Comparison of ENCODE assay signal across 9 mouse cellular contexts in the genomic region with DNA sequence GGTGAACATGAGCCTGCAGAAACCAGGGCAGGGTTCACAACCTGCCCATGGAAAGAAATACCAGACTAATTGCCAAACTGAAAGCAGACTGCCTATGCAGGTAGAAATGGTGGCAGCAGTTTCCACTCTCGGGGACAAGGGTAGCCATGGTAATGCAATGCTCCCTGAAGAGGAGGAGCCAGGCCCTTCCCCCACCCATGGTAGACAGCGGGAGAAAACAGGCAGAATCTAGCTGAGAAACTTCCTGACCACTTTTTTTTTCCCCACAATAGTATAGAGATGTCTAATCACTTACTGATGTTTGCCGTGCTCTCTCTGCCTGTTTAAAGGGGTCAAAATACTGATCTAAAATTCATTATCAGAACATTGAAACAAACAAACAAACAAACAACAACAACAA. TPM values are rescaled to one million over a fixed set of nuclear protein-coding genes. Genes with fewer than 3 reads are reported as not detected.
DNase-seq lines count a peak whose midpoint lies in the region; ATAC-seq and TF ChIP-seq lines count a peak whose summit lies in the region.
"Had no signal": no experiment of that assay in that cellular context is flagged by ENCODE, and none has a peak within 500 bp of the region (broad histone marks: within the 10 kb centered on the region; RNA-seq: fewer than 3 reads in every experiment).

No protein-coding gene starts in this region.

- ATAC-seq in common myeloid progenitor, adult 5-6 weeks (replicated peaks; ENCODE audit: low read depth, poor library complexity, severe bottlenecking): peak; percentile 51; the same call in 1 of the 2 replicates

- TF ChIP-seq CTCF in layer of hippocampus, adult 2 months (conservative IDR thresholded peaks at IDR 0.05): no peak

- H3K27ac ChIP-seq in layer of hippocampus, adult 2 months: no peak overlapping the region

- intact Hi-C loops in heart, postnatal 36 days (cut with DNase I): no loop called here

- H3K4me3 ChIP-seq in layer of hippocampus, adult 2 months: no peak overlapping the region

- DNase-seq in heart, adult 11 months: peak; percentile 89
- DNase-seq in heart, postnatal 36 days: no peak
- DNase-seq in 3T3-L1 (ENCODE audit: low read depth, low spot score): peak; percentile 74
- peak; percentile 51 to 61 for DNase-seq in kidney, postnatal 36 days
- no peak for DNase-seq in B cell, adult 2 months
- DNase-seq in layer of hippocampus, adult 2 months (ENCODE audit: low spot score in 2 of 2): no peak
- DNase-seq in retina, embryonic 14.5 days (ENCODE audit: low spot score): no peak
- DNase-seq: gastrocnemius, postnatal 10 days had no signal

RNA-seq across cellular contexts. Expression of gene Trim2, which starts 17.8 kb away (rescaled TPM):
- 1 to 10 TPM; 5.1 to 5.8 TPM for total RNA-seq in heart, postnatal 36 days (2021)
- total RNA-seq in common myeloid progenitor, adult 5-6 weeks (2017): 1.7 and 3.0 TPM in 2 replicates
- total RNA-seq in layer of hippocampus, adult 2 months (2021): 100 to 1,000 TPM; 409 to 447 TPM

Comparison
In these comparisons a context has a peak if more than half of its experiments do, and no peak if none do; other contexts are left out.
1. DNase-seq: peak in heart, adult 11 months (single experiment), 3T3-L1 (single experiment) and kidney, postnatal 36 days (2 of 2); none in heart, postnatal 36 days (0 of 2), B cell, adult 2 months (0 of 2), layer of hippocampus, adult 2 months (0 of 2) and retina, embryonic 14.5 days (single experiment).
2. RNA of gene Trim2, which starts 17.8 kb away (total RNA-seq): 409 to 447 TPM in layer of hippocampus, adult 2 months; 5.1 to 5.8 TPM in heart, postnatal 36 days and 1.7 to 3.0 TPM in common myeloid progenitor, adult 5-6 weeks; every median in the first group is over 10 times any median in the second.